Mouse (Mus musculus): ENCODE data around the gene Arhgap4. TPM values are rescaled to one million over a fixed set of nuclear protein-coding genes. Genes with fewer than 3 reads are reported as not detected.

Arhgap4 gene
- polyA plus RNA-seq, 1 experiment from 2014 or later, result 5.2 TPM

- H3K4me2 ChIP-seq (ENCODE audit: low read depth, low read length), result peak overlapping the region; percentile 62
- H3K4me1 ChIP-seq (ENCODE audit: insufficient read depth), result peaks cover 5% of the 10 kb centered on the region; the same call in 1 of the 2 replicates
- peak overlapping the region; percentile 59 for H3K9ac ChIP-seq (replicated peaks)
- H3K36me3 ChIP-seq (replicated peaks; ENCODE audit: insufficient read depth, low read length), result no peaks in the 10 kb centered on the region
- H3K9me3 ChIP-seq (ENCODE audit: low read length), result no peaks in the 10 kb centered on the region
- DNase-seq, result peak; percentile 62
- TF ChIP-seq EP300 (IDR thresholded peaks at IDR 0.05; ENCODE audit: low read depth) (no peak), CTCF (IDR thresholded peaks at IDR 0.05; ENCODE audit: low read depth) (no peak)
- peak; percentile 14; the same call in 1 of the 2 replicates for ATAC-seq
- no peaks in the 10 kb centered on the region for H3K27me3 ChIP-seq (ENCODE audit: insufficient read depth, low read length)
- H3K27ac ChIP-seq (ENCODE audit: low read depth), result peak overlapping the region; percentile 81
- peak overlapping the region; percentile 39 for H3K4me3 ChIP-seq (ENCODE audit: low read depth, low read length)
- WGBS (ENCODE audit: insufficient replicate concordance), result 27% methylated on average over 21 of the region's 26 CpGs
These were observed 10.5 kb downstream of the Arhgap4 start for GRCm38 (mm10) chrX:73911156-73911555.

GRCm38 (mm10) chrX:73910451-73910850, 11.2 kb downstream of the Arhgap4 start:
- Histone ChIP-seq H3K9ac (replicated peaks) (peak overlapping the region; percentile 59), H3K4me3 (ENCODE audit: low read depth, low read length) (peak overlapping the region; percentile 39), H3K4me2 (ENCODE audit: low read depth, low read length) (peak overlapping the region; percentile 62)

GRCm38 (mm10) chrX:73910049-73910448, 11.6 kb downstream of the Arhgap4 start:
- H3K27ac ChIP-seq (ENCODE audit: low read depth), result no peak overlapping the region
- no peaks in the 10 kb centered on the region for H3K36me3 ChIP-seq (replicated peaks; ENCODE audit: insufficient read depth, low read length)
- H3K4me3 ChIP-seq (ENCODE audit: low read depth, low read length), result peak overlapping the region; percentile 39
- no peaks in the 10 kb centered on the region for H3K27me3 ChIP-seq (ENCODE audit: insufficient read depth, low read length)
- 45% methylated on average over 1 of the region's 1 CpGs for WGBS (ENCODE audit: insufficient replicate concordance)
- H3K4me2 ChIP-seq (ENCODE audit: low read depth, low read length), result peak overlapping the region; percentile 62
- ATAC-seq, result no peak
- no peak overlapping the region for H3K9ac ChIP-seq (replicated peaks)
- H3K9me3 ChIP-seq (ENCODE audit: low read length), result no peaks in the 10 kb centered on the region
- TF ChIP-seq EP300 (IDR thresholded peaks at IDR 0.05; ENCODE audit: low read depth), result no peak
- 0 out of 2 replicates have a peak, but pooled peaks have one; percentile 10 for TF ChIP-seq CTCF (IDR thresholded peaks at IDR 0.05; ENCODE audit: low read depth)
- peaks cover 3% of the 10 kb centered on the region; the same call in 1 of the 2 replicates for H3K4me1 ChIP-seq (ENCODE audit: insufficient read depth)
- DNase-seq, result no peak

More at GRCm38 (mm10) chrX:73910451-73910850, 11.2 kb downstream of the Arhgap4 start:
- H3K27me3 ChIP-seq (ENCODE audit: insufficient read depth, low read length), result no peaks in the 10 kb centered on the region
- ATAC-seq (no peak), DNase-seq (no peak)
- no peaks in the 10 kb centered on the region for H3K36me3 ChIP-seq (replicated peaks; ENCODE audit: insufficient read depth, low read length)
- H3K27ac ChIP-seq (ENCODE audit: low read depth), result peak overlapping the region; percentile 81
- H3K9me3 ChIP-seq (ENCODE audit: low read length), result no peaks in the 10 kb centered on the region
- TF ChIP-seq EP300 (IDR thresholded peaks at IDR 0.05; ENCODE audit: low read depth) (no peak), CTCF (IDR thresholded peaks at IDR 0.05; ENCODE audit: low read depth) (no peak)
- H3K4me1 ChIP-seq (ENCODE audit: insufficient read depth), result peaks cover 4% of the 10 kb centered on the region; the same call in 1 of the 2 replicates

- Histone ChIP-seq H3K4me1 (ENCODE audit: insufficient read depth) (no peaks in the 10 kb centered on the region), H3K9me3 (ENCODE audit: low read length) (no peaks in the 10 kb centered on the region), H3K9ac (replicated peaks) (no peak overlapping the region), H3K36me3 (replicated peaks; ENCODE audit: insufficient read depth, low read length) (no peaks in the 10 kb centered on the region; the same call in 1 of the 2 replicates), H3K4me3 (ENCODE audit: low read depth, low read length) (no peak overlapping the region), H3K27ac (ENCODE audit: low read depth) (no peak overlapping the region), H3K4me2 (ENCODE audit: low read depth, low read length) (no peak overlapping the region), H3K27me3 (ENCODE audit: insufficient read depth, low read length) (no peaks in the 10 kb centered on the region)
- TF ChIP-seq CTCF (IDR thresholded peaks at IDR 0.05; ENCODE audit: low read depth) (peak; percentile 41), EP300 (IDR thresholded peaks at IDR 0.05; ENCODE audit: low read depth) (no peak)
- no peak for DNase-seq
- ATAC-seq, result no peak
- 61% methylated on average over 3 of the region's 3 CpGs for WGBS (ENCODE audit: insufficient replicate concordance)
These were observed 23.7 kb downstream of the Arhgap4 start for GRCm38 (mm10) chrX:73897959-73898358.

GRCm38 (mm10) chrX:73895719-73896118, 26.0 kb downstream of the Arhgap4 start, which contains the start of gene L1cam:
L1cam (minus strand) TSS chrX:73896105.
- H3K27ac ChIP-seq (ENCODE audit: low read depth), result no peak within 1 kb of the TSS
- H3K4me2 ChIP-seq (ENCODE audit: low read depth, low read length), result no peak within 1 kb of the TSS
- no peaks in the 10 kb centered on the region; the same call in 1 of the 2 replicates for H3K36me3 ChIP-seq (replicated peaks; ENCODE audit: insufficient read depth, low read length)
- no peaks in the 10 kb centered on the region for H3K27me3 ChIP-seq (ENCODE audit: insufficient read depth, low read length)
- H3K4me3 ChIP-seq (ENCODE audit: low read depth, low read length), result no peak within 1 kb of the TSS
- DNase-seq, result peak; percentile 63
- H3K4me1 ChIP-seq (ENCODE audit: insufficient read depth), result no peaks in the 10 kb centered on the region
- H3K9ac ChIP-seq (replicated peaks), result no peak within 1 kb of the TSS
- no peaks in the 10 kb centered on the region for H3K9me3 ChIP-seq (ENCODE audit: low read length)
- no peak for ATAC-seq
- peak; percentile 59 for TF ChIP-seq CTCF (IDR thresholded peaks at IDR 0.05; ENCODE audit: low read depth)
- no peak for TF ChIP-seq EP300 (IDR thresholded peaks at IDR 0.05; ENCODE audit: low read depth)
- WGBS (ENCODE audit: insufficient replicate concordance), result 17% methylated on average over 2 of the region's 2 CpGs

- 84% methylated on average over 14 of the region's 14 CpGs for WGBS (ENCODE audit: insufficient replicate concordance)
- ATAC-seq (no peak), DNase-seq (no peak)
- no peaks in the 10 kb centered on the region; the same call in 1 of the 2 replicates for H3K36me3 ChIP-seq (replicated peaks; ENCODE audit: insufficient read depth, low read length)
- no peaks in the 10 kb centered on the region for H3K9me3 ChIP-seq (ENCODE audit: low read length)
- TF ChIP-seq EP300 (IDR thresholded peaks at IDR 0.05; ENCODE audit: low read depth) (no peak), CTCF (IDR thresholded peaks at IDR 0.05; ENCODE audit: low read depth) (no peak)
- no peak overlapping the region for H3K27ac ChIP-seq (ENCODE audit: low read depth)
- H3K4me1 ChIP-seq (ENCODE audit: insufficient read depth), result no peaks in the 10 kb centered on the region
- no peak overlapping the region for H3K4me3 ChIP-seq (ENCODE audit: low read depth, low read length)
- no peak overlapping the region for H3K9ac ChIP-seq (replicated peaks)
- no peak overlapping the region for H3K4me2 ChIP-seq (ENCODE audit: low read depth, low read length)
- no peaks in the 10 kb centered on the region for H3K27me3 ChIP-seq (ENCODE audit: insufficient read depth, low read length)
These were observed 28.8 kb downstream of the Arhgap4 start for GRCm38 (mm10) chrX:73892833-73893232.

Measured in liver, postnatal 0 days (tissue).